Mouse (Mus musculus): ENCODE data around the gene Pcdh7.

- TF ChIP-seq CTCF (IDR thresholded peaks at IDR 0.05; ENCODE audit: low read depth, low read length) (no peak), POLR2A (IDR thresholded peaks at IDR 0.05; ENCODE audit: insufficient read depth, low read length) (no peak), EP300 (IDR thresholded peaks at IDR 0.05; ENCODE audit: insufficient read depth, low read depth, low read length) (no peak)
These were observed 364.5 kb downstream of the Pcdh7 start for GRCm38 (mm10) chr5:58082230-58082629.

Measured in ES-Bruce4 (cell line).